Mouse (Mus musculus): Measurements from ENCODE around the gene Psap. TPM values are rescaled to one million over a fixed set of nuclear protein-coding genes. Genes with fewer than 3 reads are reported as not detected.

Psap gene
- polyA plus RNA-seq, 1 experiment: 1,603 TPM

DNA sequence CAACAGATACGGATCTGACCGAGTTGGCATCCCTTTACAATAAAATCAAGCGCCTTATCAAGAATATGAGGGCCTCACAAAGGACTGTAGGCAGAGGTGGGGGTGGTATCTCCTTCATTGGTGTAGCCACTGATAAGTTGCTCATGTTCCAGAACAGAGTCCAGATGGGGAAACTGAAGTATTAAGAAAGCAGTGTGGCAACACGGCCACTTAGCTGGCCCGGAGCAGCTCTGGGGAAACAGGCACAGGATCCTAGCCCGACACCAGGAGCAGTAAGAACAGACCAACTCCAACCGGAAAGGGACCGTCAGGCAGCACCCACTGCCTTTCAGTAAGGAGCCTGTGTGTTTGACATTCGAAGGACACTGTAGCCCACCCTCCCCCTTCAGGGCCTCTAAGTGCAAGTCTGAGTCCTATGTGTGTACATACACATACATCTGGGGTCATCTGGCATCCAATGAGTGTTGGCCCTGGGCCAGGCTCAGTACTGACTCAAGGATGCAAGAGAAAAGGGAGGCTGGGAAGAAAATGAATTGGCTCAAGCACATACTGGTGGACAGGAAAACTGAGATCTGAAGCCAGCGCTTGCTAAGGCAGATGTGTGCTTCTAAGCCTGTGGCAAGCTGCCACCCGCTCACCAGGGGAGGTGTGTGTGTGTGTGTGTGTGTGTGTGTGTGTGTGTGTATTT lies 51.7 kb downstream of the Psap start:
- no peaks in the 10 kb centered on the region for H3K27me3 ChIP-seq (replicated peaks; ENCODE audit: control insufficient read depth, insufficient read depth, low read length)
- DNase-seq: no peak
- 74% methylated on average over 11 of the region's 11 CpGs for WGBS
- no peak for TF ChIP-seq POLR2A (IDR thresholded peaks at IDR 0.05; ENCODE audit: low read depth, low read length)
- TF ChIP-seq CTCF (conservative IDR thresholded peaks at IDR 0.05; ENCODE audit: insufficient read depth, insufficient read length, low read depth, low read length): no peak
- no peak overlapping the region for H3K4me3 ChIP-seq (ENCODE audit: insufficient read depth, low read depth, low read length)
- no peaks in the 10 kb centered on the region for H3K36me3 ChIP-seq (ENCODE audit: control insufficient read depth, insufficient read depth, low read length)
- H3K27ac ChIP-seq (ENCODE audit: insufficient read depth, low read depth, low read length): no peak overlapping the region
- no peaks in the 10 kb centered on the region for H3K4me1 ChIP-seq (ENCODE audit: control insufficient read depth, insufficient read depth, low read length)

DNA sequence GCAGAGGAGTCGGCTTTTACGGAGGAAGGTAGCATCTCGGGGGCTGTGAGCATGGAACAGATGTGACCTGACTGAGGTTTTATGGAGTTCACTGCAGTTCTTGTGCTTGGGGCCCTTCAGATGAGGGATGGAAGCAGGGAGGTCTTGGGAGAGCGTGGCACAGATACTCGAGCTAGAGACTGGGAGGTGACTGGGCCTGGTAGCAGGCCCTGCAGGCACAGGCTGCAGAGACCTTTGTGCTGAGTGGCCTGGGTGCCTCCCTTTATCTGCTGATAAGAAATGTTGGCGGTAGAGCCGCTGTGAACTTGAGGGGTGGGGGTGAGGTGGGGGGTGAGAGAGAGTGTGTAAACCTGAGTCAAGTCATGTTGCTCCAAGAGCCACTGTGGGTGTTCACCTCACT lies 57.2 kb downstream of the Psap start:
- no peaks in the 10 kb centered on the region for H3K27me3 ChIP-seq (replicated peaks; ENCODE audit: control insufficient read depth, insufficient read depth, low read length)
- no peak for DNase-seq
- no peaks in the 10 kb centered on the region for H3K36me3 ChIP-seq (ENCODE audit: control insufficient read depth, insufficient read depth, low read length)
- TF ChIP-seq POLR2A (IDR thresholded peaks at IDR 0.05; ENCODE audit: low read depth, low read length) (no peak), CTCF (conservative IDR thresholded peaks at IDR 0.05; ENCODE audit: insufficient read depth, insufficient read length, low read depth, low read length) (no peak)
- H3K4me1 ChIP-seq (ENCODE audit: control insufficient read depth, insufficient read depth, low read length): no peaks in the 10 kb centered on the region
- no peak overlapping the region for H3K4me3 ChIP-seq (ENCODE audit: insufficient read depth, low read depth, low read length)
- H3K27ac ChIP-seq (ENCODE audit: insufficient read depth, low read depth, low read length): no peak overlapping the region
- WGBS: 74% methylated on average over 7 of the region's 7 CpGs

GRCm38 (mm10) chr10:60335021-60335420 lies 57.6 kb downstream of the Psap start:
- TF ChIP-seq CTCF (conservative IDR thresholded peaks at IDR 0.05; ENCODE audit: insufficient read depth, insufficient read length, low read depth, low read length) (no peak), POLR2A (IDR thresholded peaks at IDR 0.05; ENCODE audit: low read depth, low read length) (no peak)
- no peak overlapping the region for H3K4me3 ChIP-seq (ENCODE audit: insufficient read depth, low read depth, low read length)
- H3K36me3 ChIP-seq (ENCODE audit: control insufficient read depth, insufficient read depth, low read length): no peaks in the 10 kb centered on the region
- DNase-seq: no peak
- no peaks in the 10 kb centered on the region for H3K27me3 ChIP-seq (replicated peaks; ENCODE audit: control insufficient read depth, insufficient read depth, low read length)
- H3K4me1 ChIP-seq (ENCODE audit: control insufficient read depth, insufficient read depth, low read length): no peaks in the 10 kb centered on the region
- WGBS: 94% methylated on average over 4 of the region's 4 CpGs
- H3K27ac ChIP-seq (ENCODE audit: insufficient read depth, low read depth, low read length): no peak overlapping the region

DNA sequence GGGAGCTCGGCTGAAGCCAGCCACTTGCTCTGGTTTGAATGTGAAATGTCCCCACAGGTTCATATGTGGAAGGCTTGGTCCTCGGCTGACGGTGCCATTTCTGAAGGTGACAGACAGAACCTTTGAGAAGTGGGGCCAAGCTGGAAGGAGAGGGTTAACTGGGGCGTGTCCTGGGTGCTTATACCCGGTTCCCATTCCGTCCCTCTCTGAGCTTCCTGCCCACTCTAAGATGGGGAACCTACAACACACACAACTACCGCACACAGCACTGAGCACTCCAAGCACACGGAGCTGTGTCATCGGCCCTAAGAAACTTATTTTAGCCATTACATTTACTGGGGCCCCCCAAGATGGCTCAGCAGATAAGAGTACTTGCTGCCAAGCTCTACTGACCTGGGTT lies 64.1 kb downstream of the Psap start:
- Histone ChIP-seq H3K27me3 (replicated peaks; ENCODE audit: control insufficient read depth, insufficient read depth, low read length) (no peaks in the 10 kb centered on the region), H3K36me3 (ENCODE audit: control insufficient read depth, insufficient read depth, low read length) (no peaks in the 10 kb centered on the region), H3K4me1 (ENCODE audit: control insufficient read depth, insufficient read depth, low read length) (0 out of 2 replicates have a peak, but pooled peaks cover 2% of the 10 kb centered on the region), H3K27ac (ENCODE audit: insufficient read depth, low read depth, low read length) (no peak overlapping the region), H3K4me3 (ENCODE audit: insufficient read depth, low read depth, low read length) (no peak overlapping the region)
- WGBS: 72% methylated on average over 9 of the region's 9 CpGs
- TF ChIP-seq POLR2A (IDR thresholded peaks at IDR 0.05; ENCODE audit: low read depth, low read length) (no peak), CTCF (conservative IDR thresholded peaks at IDR 0.05; ENCODE audit: insufficient read depth, insufficient read length, low read depth, low read length) (no peak)
- DNase-seq: no peak

DNA sequence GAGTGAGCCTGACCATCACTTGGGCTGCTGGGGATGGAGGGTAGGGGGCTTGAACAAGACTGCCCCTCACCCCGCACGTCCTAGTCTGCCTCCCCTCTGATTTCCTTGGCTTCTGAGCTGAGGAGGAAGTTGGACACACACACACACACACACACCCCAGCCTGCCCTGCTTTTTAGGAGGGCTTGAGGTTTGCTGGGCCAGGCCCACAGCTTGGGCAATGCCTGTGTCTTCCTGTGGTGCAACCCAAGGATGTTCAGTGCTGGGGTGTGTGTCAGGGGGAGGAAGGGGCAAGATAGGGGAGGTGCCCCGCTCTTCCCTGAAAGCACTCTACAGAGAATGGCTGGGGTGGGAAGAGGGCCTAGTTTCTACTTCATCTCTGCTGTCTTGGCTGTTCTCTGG lies 66.7 kb downstream of the Psap start:
- TF ChIP-seq POLR2A (IDR thresholded peaks at IDR 0.05; ENCODE audit: low read depth, low read length) (no peak), CTCF (conservative IDR thresholded peaks at IDR 0.05; ENCODE audit: insufficient read depth, insufficient read length, low read depth, low read length) (no peak)
- Histone ChIP-seq H3K4me3 (ENCODE audit: insufficient read depth, low read depth, low read length) (no peak overlapping the region), H3K36me3 (ENCODE audit: control insufficient read depth, insufficient read depth, low read length) (no peaks in the 10 kb centered on the region), H3K27ac (ENCODE audit: insufficient read depth, low read depth, low read length) (no peak overlapping the region), H3K27me3 (replicated peaks; ENCODE audit: control insufficient read depth, insufficient read depth, low read length) (no peaks in the 10 kb centered on the region), H3K4me1 (ENCODE audit: control insufficient read depth, insufficient read depth, low read length) (0 out of 2 replicates have a peak, but pooled peaks cover 2% of the 10 kb centered on the region)
- 80% methylated on average over 3 of the region's 3 CpGs for WGBS
- DNase-seq: no peak

GRCm38 (mm10) chr10:60346056-60346455 lies 68.6 kb downstream of the Psap start:
- no peak for TF ChIP-seq CTCF (conservative IDR thresholded peaks at IDR 0.05; ENCODE audit: insufficient read depth, insufficient read length, low read depth, low read length)
- TF ChIP-seq POLR2A (IDR thresholded peaks at IDR 0.05; ENCODE audit: low read depth, low read length): no peak
- Histone ChIP-seq H3K27ac (ENCODE audit: insufficient read depth, low read depth, low read length) (no peak overlapping the region), H3K36me3 (ENCODE audit: control insufficient read depth, insufficient read depth, low read length) (no peaks in the 10 kb centered on the region), H3K4me1 (ENCODE audit: control insufficient read depth, insufficient read depth, low read length) (0 out of 2 replicates have a peak, but pooled peaks cover 2% of the 10 kb centered on the region), H3K4me3 (ENCODE audit: insufficient read depth, low read depth, low read length) (no peak overlapping the region), H3K27me3 (replicated peaks; ENCODE audit: control insufficient read depth, insufficient read depth, low read length) (no peaks in the 10 kb centered on the region)
- DNase-seq: no peak
- WGBS: 89% methylated on average over 4 of the region's 4 CpGs

GRCm38 (mm10) chr10:60346701-60347405 lies 69.4 kb downstream of the Psap start, which contains the start of gene Vsir:
Gene Vsir, plus strand, starts transcription at chr10:60346851.
- 0 out of 2 replicates have a peak, but pooled peaks cover 2% of the 10 kb centered on the region for H3K4me1 ChIP-seq (ENCODE audit: control insufficient read depth, insufficient read depth, low read length)

More at GRCm38 (mm10) chr10:60346701-60347405, 69.4 kb downstream of the Psap start, which contains the start of gene Vsir:
- WGBS: 2% methylated on average over 37 of the region's 37 CpGs
- H3K4me3 ChIP-seq (ENCODE audit: insufficient read depth, low read depth, low read length): peak within 1 kb of the TSS; percentile 37
- H3K36me3 ChIP-seq (ENCODE audit: control insufficient read depth, insufficient read depth, low read length): no peaks in the 10 kb centered on the region
- peak; percentile 80 for DNase-seq
- H3K27ac ChIP-seq (ENCODE audit: insufficient read depth, low read depth, low read length): peak within 1 kb of the TSS; percentile 37
- TF ChIP-seq CTCF (conservative IDR thresholded peaks at IDR 0.05; ENCODE audit: insufficient read depth, insufficient read length, low read depth, low read length) (peak; percentile 62), POLR2A (IDR thresholded peaks at IDR 0.05; ENCODE audit: low read depth, low read length) (no peak)
- no peaks in the 10 kb centered on the region for H3K27me3 ChIP-seq (replicated peaks; ENCODE audit: control insufficient read depth, insufficient read depth, low read length)

Data from kidney, adult 2 months (tissue).